Mouse (Mus musculus) layer of hippocampus, postnatal 10 days (tissue): ENCODE results near the gene Pde4d. TPM values are rescaled to one million over a fixed set of nuclear protein-coding genes. Genes with fewer than 3 reads are reported as not detected.

Source experiments
- DNase-seq, 2 experiments: peaks; one replicate each; pipeline ENCODE4 v3.0.0; 2021; ENCODE audit warnings: low spot score in 2 of 2
- total RNA-seq, 2 experiments: library from RNA; stranded (reverse); gene quantifications; 2 replicates each; pipeline ENCODE4 v1.2.3; 2021

Gene Pde4d
- total RNA-seq, 2 experiments from 2014 or later: 77.6 to 81.2 TPM

DNA sequence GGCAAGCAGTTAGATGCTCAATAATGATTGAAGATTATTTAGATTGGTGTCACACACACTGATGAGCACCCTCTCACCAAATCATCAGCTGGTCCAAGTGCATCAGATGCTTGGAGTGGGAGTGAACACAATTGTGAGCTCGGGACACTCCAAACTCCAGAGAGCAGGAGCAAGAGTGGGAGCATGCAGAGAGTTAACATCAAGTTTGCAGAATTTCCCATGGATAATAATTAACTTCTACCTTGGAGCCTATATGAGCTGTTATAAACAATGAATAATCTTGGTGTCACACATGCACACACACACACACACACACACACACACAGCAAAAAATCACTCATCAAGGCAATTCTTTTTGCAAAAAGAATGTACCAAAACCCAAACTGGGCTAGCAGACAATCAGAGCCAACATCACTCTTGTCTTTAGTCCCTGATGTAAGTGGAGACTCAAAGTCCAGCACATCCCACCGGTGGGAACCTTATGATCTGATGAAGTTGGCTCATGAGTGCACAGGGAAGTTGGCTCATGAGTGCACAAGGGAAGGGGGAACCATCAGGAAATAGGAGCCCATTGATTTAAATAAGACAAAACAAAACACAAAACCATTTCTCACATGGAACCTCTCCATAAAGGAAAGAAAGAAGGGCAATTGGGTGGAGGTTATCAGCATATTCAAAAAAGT, 1391.5 kb downstream of the Pde4d start:
- DNase-seq: no peak

DNA sequence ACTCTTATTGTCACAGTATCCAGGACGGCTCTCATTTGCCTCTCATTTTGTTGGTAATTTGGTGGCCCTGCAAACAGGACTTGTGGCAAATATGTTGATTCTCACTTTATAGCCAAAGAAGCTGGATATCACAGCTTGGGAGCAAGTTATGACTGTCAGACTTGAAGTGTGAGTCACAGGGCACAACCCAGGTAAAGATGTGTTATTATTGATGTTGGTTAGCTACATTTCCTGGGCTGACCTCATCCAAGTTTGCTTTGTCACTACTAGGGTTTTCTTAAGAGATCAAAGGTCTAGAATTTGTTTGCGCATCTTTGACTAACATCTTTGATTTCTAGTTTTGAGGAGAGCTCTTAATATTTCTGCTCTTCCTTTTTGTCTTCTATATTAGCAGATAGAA, 1393.2 kb downstream of the Pde4d start:
- DNase-seq: no peak

DNA sequence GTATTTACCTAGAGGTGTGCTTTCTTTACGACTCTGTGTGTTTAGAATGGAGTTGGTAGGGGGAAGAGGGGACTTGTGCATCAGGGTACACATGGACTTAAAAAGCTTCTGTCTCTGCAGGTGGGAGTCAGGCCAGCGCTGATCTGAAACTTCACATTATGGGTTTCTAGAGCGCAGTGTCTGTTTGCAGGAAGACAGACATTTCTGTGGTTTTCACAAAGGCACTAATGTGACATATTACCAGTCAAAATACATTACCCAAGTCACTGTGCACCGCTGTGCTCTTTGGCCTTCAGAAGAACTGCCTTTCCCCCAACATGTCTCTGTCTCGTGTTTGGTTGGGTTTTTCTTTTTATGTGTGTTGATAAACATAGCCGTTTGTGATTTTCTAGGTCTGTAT, 1395.1 kb downstream of the Pde4d start:
- no peak for DNase-seq

DNA sequence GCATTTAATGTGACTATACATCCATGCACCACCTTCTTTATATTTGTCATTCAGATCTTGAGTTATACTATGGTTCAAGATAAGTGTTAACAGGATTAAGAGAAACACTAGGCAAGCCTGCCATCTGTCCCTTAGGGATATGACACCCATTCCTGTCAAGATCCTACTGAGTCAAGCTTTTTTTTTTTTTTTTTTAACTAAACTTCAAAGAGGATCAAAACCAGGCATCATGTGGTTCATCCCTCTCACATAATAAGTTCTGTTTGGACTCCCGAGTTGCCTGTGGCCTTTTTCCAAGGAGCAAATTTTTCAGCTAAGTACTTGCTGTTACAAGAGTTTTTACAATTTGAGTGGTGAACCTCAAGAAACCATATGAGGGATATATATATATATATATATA, 1414.1 kb downstream of the Pde4d start:
- no peak for DNase-seq

DNA sequence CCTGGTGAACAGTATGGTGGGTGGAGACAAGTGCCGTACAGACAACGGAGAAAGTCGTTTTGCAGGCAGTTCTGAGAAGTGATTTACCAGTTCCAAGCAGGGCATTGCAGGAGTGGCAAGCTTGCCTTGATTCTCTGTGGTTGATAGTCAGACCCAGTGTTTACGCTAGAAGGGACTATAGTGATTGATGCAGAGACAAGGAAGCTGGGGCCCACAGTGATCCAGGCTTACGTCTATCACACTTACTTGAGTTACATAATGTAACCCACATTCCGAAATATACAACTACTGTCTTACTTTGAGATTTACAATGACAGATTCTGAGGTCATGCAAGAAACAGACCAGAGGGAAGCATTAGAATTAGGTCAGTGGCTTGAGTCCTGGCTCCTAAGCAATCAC, 1414.6 kb downstream of the Pde4d start:
- no peak for DNase-seq

DNA sequence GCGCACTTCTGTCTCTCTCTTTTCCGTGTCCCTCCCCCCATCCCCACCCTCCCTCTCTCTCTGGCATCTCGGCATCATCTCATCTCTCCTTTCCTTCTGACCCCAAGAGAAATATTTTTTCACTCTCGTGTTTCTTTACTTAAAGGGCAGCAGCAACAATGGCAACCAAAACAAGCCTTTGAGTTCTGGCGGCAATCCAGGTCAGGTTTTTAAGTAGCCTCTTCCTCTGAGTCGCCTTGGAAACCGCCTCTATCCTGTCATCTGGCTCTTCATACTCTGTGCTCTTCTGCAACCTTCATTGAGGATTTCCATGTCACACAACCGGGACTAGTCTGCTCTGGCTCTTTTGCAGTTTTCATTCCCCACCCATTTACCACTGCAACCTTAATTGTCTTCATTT, 1430.6 kb downstream of the Pde4d start:
- no peak for DNase-seq

DNA sequence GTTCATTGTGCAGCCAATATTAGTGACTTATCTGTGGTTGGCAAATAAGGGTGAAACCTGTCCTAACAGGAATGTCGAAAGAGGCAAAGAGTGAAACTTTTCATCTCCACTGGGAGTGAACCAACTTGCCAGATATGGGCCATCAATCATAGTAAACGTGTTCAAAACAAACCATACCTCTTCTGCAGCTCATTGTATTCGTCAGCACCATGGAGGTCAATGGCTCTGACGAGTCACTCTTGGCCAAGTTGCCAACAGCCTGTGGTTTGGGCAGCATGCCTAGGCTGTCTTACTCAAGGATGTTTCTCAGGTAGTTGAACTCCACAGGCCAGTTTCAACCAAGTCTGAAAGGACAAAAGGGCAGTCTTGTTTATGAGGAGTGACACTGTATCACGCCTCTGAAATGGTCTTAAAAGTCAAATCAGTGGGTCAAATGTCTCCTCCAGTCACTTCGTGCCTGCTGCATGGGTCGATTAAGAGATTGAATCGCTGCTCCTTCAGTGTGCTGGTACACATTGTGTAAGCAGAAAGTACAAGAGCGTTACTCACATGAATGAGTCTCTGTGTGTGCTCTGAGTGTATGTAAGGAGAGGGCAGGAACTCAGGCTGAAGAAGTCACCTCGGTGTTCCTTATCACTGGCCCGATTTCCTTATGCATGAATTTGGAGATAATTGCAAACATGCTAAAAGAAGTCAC, 1431.6 kb downstream of the Pde4d start:
- no peak for DNase-seq

DNA sequence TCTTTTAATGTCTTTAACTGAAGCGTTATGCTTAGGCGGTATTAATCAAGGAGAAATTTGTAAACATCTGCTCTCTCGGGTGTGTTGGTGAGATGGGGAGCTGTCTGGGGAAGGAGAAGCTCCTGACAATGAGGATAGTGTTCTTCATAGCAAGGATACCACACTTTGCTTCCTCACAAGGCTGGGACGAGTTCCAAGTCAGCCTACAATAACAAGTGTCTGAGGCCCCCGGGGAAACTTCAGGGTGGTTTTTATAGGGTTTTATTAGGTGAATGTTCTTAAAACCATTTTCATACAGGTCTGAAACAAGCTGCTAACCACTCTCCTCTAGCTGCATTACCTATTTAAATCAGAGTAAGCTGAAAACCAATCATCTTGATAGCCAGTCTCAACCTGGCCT, 1433.9 kb downstream of the Pde4d start:
- DNase-seq: no peak

DNA sequence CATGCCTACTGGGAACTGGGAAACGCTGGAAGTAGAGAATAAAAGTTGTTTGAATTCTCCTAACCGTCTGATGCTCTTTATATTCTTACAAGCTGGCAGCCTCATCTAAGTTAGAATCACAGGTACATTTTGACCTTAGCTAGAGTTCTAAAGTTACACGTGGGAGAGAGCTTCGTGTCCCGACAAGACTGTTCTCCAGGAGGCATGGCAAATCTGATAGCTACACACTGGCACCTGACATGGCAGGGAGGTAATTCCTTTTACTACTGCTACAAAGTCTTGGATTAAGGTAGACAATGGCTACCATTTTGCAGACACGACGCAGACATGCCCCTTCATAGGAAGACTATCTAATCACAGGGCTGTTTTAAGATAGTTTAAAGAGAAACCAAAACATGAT, 1435.1 kb downstream of the Pde4d start:
- DNase-seq: no peak

DNA sequence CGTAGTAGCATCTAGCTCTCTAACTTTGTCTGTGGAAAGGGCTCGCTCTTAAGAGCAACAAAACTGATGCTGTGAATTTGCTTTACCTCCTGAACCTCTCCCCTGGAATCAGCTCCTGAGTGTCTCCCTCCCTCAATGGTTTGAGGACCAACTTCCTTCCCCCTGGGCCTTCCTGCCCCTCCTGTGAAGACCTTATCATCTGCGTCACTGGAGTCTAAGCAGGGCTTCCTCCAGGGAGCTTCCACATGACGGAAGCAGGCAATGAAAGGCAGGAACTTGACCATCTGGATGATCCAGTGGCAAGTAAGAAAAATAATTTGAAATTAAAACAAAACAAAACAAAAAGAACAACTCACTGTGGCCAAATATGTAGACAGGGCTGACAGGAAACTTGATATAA, 1438.5 kb downstream of the Pde4d start:
- no peak for DNase-seq

DNA sequence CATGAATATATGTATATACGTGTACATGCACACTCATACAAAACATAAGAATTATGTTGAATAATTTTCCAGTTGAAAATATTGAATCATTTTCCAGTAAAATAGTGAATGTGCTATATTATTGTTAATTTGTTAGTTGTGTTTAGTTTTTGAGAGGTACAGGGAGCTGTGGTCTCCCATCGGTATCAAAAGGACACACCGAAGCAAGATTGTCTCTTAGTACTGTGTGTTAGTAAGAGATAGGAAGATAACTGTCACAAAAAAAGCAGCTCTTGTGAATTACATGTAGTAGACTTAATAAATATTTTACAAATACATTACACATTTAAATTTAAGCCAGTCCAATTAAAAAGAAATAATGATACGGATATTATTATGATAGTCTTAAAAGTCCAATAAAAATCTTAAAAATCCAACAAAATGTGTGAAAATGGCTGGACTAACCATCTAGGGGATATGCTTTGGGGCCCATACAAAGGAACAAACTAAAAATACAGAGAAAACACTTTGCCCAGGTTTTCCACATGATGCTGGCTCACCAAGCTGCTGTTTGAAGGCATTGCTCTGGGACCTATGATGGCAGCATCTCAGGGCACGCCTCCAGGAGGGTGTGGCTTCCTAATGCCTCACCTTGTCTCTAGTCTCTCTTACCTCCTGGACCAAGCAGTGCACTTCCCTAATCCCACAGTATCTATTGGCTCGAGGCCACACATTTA, 1441.6 kb downstream of the Pde4d start:
- no peak for DNase-seq

DNA sequence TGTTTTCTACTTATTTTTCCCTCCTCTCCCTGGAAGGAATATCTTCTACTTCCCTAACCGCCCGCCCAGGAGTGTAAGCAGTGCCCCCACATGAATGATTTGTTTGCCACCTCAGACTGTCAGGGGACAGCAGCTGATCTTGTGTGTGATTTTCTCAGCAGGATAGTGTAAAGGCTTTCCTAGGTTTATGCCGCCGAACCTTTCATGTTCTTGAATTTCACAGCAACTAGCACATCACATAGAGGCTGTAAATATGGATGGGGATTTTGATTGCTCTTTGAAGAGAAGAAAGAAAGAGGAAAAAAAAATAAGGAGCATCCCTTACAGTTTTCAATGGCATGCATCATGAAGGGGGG, 1442.1 kb downstream of the Pde4d start:
- no peak for DNase-seq

DNA sequence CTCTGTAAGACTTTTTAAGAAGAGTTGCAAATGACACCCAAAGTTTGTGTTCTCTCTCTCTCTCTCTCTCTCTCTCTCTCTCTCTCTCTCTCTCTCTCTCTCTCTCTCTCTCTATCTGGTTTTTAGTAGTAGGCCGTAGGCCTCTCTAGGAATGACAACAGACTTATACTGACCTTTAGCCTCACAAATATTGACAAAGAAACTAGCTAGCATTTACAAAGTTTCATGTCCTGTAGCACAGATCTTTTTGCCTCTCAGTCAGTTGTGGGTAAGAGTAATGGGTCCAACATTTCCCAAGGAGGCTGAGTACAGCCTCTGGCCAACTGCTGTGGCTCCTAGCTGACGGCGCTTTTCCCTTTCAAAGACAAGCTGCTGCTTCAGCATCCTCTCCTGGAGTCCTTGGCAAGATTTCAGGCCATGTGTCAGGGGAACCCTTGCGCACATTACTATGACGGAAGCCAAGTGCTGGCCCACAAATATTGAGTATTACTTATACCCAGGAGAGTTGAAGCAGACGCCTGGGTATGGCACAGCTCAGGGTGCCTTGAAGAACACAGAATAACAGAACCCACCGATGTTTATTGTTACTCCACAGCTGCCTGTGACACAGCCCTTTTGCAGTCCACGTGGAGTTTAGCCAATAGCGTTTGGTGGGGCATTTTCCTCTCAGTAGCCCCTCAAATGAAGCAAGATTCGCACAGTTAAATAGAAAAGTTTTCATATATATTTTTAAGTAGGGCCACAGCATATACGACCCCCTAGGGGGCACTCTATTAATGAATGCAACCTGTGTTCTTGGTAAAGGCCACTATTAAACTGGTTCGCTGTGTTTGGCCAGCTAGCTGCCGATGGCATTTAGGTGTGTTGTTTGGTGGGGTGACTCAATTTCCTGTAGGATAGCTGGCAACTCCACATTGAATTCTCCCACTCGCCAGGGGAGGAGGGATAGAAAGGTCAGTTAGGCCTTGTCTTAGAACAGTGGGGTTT, 1450.0 kb downstream of the Pde4d start:
- DNase-seq: no peak

DNA sequence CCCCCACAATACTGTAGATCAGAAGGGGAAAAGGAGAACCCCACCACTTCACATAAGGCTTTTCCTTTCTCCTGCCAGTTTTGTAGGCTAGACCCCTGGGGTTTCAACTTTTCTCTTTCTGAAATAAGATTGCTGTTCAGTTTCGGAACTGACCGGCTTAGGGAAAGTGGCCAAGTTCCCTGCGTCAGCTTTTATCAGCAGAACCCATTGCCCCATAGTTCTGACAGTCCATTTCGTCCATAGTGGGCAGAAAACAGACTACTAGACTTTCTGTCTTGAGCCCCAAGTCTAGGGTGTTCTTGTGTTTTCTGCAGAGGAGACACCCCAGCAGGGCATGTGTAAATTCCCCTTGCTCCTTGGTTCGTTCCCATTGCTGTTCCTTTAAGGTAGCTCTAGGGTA, 1452.1 kb downstream of the Pde4d start:
- no peak for DNase-seq

DNA sequence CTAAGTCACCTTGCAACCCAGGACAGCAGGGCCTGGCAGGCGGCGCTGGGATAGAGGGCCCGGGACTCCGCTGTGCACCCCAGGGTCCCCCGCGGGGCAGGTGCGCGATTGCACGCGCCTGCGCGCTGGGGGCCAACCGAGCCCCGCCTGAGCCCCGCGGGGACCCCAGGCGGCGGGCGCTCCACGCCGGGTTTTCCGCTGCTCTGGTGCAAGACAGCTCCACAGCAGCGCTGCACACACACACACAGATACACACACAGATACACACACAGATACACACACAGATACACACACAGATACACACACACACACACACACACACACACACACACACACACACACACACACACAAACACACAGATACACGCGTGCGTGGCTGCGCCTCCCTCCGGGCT, 1452.7 kb downstream of the Pde4d start:
- peak; percentile 55 to 73 for DNase-seq

DNA sequence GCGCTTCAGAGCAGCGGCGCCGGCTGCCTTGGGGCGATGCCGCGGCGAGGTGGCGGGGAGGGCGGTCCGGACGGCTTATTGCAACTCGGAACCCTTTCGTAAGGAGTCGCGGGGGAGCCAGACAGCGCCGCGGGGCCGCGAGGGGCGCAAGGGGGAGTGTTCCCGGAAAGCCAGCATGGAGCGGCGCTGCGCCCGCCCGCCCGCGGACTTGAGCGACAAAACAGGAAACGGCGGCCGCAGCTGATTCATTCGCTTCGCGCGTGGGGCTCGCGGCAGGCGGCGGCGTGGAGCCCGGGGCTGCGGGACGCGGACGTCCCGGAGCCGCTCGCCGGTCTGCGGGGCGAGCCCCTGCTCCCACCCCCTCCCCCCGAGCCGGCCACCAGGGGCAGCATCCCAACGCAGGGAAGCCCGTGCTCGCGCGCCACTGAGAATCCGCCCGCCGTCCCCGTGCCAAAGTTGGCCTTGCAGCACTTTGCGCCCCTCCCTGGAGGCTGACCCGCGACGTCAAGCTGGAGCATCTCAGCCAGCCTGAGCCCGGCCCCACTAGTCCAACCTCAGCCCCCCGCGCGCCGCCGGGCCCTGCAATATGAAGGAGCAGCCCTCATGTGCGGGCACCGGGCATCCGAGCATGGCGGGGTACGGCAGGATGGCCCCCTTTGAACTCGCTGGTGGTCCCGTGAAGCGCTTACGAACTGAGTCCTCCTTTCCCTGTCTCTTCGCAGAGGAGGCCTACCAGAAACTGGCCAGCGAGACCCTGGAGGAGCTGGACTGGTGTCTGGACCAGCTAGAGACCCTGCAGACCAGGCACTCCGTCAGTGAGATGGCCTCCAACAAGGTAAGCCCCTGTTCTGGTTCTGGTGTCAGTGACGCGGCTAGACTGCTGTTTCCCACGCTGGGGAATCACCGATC, 1453.4 kb downstream of the Pde4d start:
- peak; percentile 67 to 77 for DNase-seq

DNA sequence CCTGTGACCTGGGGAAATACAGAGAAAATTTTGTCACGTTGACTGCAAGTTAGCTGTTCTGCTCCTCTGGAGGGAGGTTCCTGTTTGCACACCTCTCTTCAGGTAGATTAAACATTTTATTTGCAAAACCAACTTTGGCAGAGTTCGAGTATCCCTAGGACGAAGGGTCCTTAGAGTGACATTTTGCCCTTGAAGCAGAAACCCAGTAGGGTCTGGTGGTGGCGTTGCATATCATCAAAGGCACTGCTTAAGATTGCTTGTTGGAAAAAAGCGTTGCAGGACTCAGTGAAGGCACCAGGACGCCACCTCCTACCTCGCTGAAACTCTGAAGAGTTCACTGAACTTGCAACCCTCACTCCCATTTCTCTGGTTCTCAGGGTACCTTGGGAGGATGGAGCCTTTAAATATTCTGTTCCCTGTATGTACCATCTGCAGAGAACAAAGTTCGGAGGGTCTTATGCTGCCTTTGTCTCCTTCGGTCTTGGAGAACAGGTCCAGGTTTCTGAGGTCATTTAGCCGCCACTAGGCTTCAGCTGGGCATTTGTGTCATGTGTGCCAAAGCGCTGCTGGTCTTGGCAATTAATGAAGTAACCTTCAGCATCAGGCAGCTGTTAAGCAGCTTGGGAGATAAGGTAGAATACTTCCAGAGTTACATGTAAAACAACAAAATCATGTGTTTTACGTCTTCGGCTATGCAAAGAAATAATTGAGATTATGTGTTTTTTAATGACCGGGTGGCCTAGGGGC, 1454.2 kb downstream of the Pde4d start:
- no peak for DNase-seq

DNA sequence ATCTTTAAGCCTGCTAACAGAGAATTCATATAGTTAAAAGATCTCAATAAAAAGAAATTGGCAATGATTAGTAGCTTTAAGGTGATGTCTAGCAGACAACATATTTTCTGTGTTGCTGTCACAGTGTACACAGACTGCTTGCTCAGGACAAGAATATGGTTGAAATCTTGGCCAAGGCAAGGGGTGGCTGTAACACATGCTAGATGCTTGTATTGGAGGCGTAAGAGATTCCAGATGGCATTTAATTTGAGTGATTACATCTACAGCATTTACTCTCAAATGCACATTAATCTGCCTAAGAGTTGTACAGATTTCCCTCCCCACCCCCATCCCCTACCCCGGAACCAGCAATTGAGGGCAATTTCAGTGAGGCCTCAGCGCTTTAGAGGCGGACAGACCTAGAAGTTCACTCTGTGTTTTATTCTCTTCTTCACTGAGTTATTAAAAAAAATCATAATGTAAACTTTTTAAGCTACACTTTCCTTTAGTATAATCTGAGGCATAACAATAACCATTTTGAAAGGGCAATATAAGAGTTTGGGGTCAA, 1456.7 kb downstream of the Pde4d start:
- no peak for DNase-seq

DNA sequence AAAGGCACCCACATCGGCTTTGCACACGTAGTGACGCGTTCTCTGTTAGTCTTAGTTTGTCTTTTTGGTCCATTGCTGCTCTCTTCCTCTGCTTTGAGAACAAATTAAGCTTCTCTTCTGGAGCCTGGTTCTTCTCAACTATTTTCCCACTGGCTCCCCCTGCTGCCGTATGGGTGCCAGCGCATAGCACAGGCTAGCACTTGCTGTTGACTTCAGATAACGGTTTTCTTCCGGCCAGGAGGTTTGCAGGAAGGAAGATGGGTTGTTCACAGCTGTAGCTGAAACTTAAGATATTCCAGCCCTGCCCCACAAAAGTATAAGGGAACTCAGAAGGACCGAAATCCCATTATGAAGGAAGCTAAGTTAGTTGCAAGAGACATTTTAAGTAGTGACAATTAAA, 1457.9 kb downstream of the Pde4d start:
- peak; percentile 66 to 79 for DNase-seq
